Mouse (Mus musculus) left cerebral cortex, postnatal 14 days (tissue): ENCODE measurements around the gene Oxct1. TPM values are rescaled to one million over a fixed set of nuclear protein-coding genes. Genes with fewer than 3 reads are reported as not detected.

Experiments
- total RNA-seq, 2 experiments: library from RNA; stranded (reverse); gene quantifications; 2 replicates each; pipeline ENCODE4 v1.2.3; 2021

The Oxct1 gene
- total RNA-seq, 2 experiments from 2014 or later = 545 to 573 TPM

Other genes with a start within 250 kb of the Oxct1 start
- 10 to 100 TPM in 1 of 2 experiments, 1 to 10 TPM in 1; 6.0 to 10.0 TPM for gene Fbxo4, start 46.8 kb upstream of the Oxct1 start, total RNA-seq
- gene AW549877, start 30.6 kb upstream of the Oxct1 start, total RNA-seq = 10 to 100 TPM; 41.4 to 42.6 TPM